Mouse (Mus musculus): ENCODE measurements around the gene Serpina7.

- TF ChIP-seq CTCF (IDR thresholded peaks at IDR 0.05; ENCODE audit: low read depth, low read length) (no peak), POLR2A (IDR thresholded peaks at IDR 0.05; ENCODE audit: borderline replicate concordance, low read depth, low read length) (no peak)
Observed at GRCm38 (mm10) chrX:139134031-139134430, 49.0 kb upstream of the Serpina7 start.
